Mouse (Mus musculus) limb, embryonic 12.5 days (tissue): ENCODE results near the gene Gimap9. TPM values are rescaled to one million over a fixed set of nuclear protein-coding genes. Genes with fewer than 3 reads are reported as not detected.

Experiments
- ATAC-seq: fragments of 200-750 bp; cut with Nextera tagmentation; 2 replicates; pipeline ENCODE4 v1.8.0; 2017; ENCODE audit warnings: low read depth, moderate TSS enrichment; ENCODE audit not compliant: insufficient number of reproducible peaks, insufficient read depth, low FRiP score, low TSS enrichment
- H3K27ac ChIP-seq: fragments of 300-500 bp; sonication (generic); 2 replicates; pipeline ENCODE4 v1.5.1; 2016; ENCODE audit warnings: mild to moderate bottlenecking, moderate library complexity
- H3K27me3 ChIP-seq: fragments of 300-500 bp; sonication (generic); 2 replicates; pipeline ENCODE4 v1.6.1; 2016; ENCODE audit warnings: mild to moderate bottlenecking, moderate library complexity
- H3K36me3 ChIP-seq: fragments of 300-500 bp; sonication (generic); 2 replicates; pipeline ENCODE4 v1.6.1; 2016; ENCODE audit warnings: mild to moderate bottlenecking, moderate library complexity
- H3K4me1 ChIP-seq: fragments of 300-500 bp; sonication (generic); replicated peaks from 2 replicates; pipeline ENCODE4 v1.6.1; 2016
- H3K4me2 ChIP-seq: fragments of 300-500 bp; sonication (generic); 2 replicates; pipeline ENCODE4 v1.6.1; 2016; ENCODE audit warnings: mild to moderate bottlenecking, moderate library complexity
- H3K4me3 ChIP-seq: fragments of 300-500 bp; sonication (generic); replicated peaks from 2 replicates; pipeline ENCODE4 v1.5.1; 2016; ENCODE audit warnings: mild to moderate bottlenecking
- H3K9ac ChIP-seq: fragments of 300-500 bp; sonication (generic); replicated peaks from 2 replicates; pipeline ENCODE4 v1.6.1; 2016; ENCODE audit warnings: mild to moderate bottlenecking, moderate library complexity
- H3K9me3 ChIP-seq: fragments of 300-500 bp; sonication (generic); 2 replicates; pipeline ENCODE4 v1.6.1; 2016; ENCODE audit warnings: mild to moderate bottlenecking, moderate library complexity
- WGBS: fragments of 180-500 bp; shearing (Covaris S2); methylation state at CpG from one replicate; pipeline ENCODE4 v1.1.7; 2016; 5-methylcytosine and 5-hydroxymethylcytosine counted together
- polyA plus RNA-seq: library from polyadenylated mRNA; unstranded; fragments of >200 nt; fragmentation: Nextera tagmentation; extraction: Ambion mirVana; gene quantifications from 2 replicates; pipeline ENCODE4 v1.2.1, GENCODE M21; 2016

The Gimap9 gene
- polyA plus RNA-seq, 1 experiment from 2014 or later = 5.8 TPM

- H3K27me3 ChIP-seq = no peaks in the 10 kb centered on the region
- H3K4me1 ChIP-seq = 0 out of 2 replicates have a peak, but pooled peaks cover 3% of the 10 kb centered on the region
- no peak overlapping the region for H3K9ac ChIP-seq
- H3K9me3 ChIP-seq = no peaks in the 10 kb centered on the region
- WGBS = 64% methylated on average over 6 of the region's 6 CpGs
- H3K36me3 ChIP-seq = no peaks in the 10 kb centered on the region
- H3K27ac ChIP-seq = no peak overlapping the region
- H3K4me2 ChIP-seq = no peak overlapping the region
- H3K4me3 ChIP-seq = no peak overlapping the region
- ATAC-seq = no peak
These were observed 38.0 kb upstream of the Gimap9 start for GRCm38 (mm10) chr6:48637811-48638500.

GRCm38 (mm10) chr6:48638553-48638952 is 37.4 kb upstream of the Gimap9 start:
- Histone ChIP-seq H3K36me3 (no peaks in the 10 kb centered on the region), H3K9me3 (no peaks in the 10 kb centered on the region), H3K4me3 (no peak overlapping the region), H3K9ac (no peak overlapping the region), H3K27ac (no peak overlapping the region), H3K4me2 (no peak overlapping the region), H3K27me3 (no peaks in the 10 kb centered on the region), H3K4me1 (0 out of 2 replicates have a peak, but pooled peaks cover 3% of the 10 kb centered on the region)
- 80% methylated on average over 2 of the region's 2 CpGs for WGBS
- no peak for ATAC-seq

DNA sequence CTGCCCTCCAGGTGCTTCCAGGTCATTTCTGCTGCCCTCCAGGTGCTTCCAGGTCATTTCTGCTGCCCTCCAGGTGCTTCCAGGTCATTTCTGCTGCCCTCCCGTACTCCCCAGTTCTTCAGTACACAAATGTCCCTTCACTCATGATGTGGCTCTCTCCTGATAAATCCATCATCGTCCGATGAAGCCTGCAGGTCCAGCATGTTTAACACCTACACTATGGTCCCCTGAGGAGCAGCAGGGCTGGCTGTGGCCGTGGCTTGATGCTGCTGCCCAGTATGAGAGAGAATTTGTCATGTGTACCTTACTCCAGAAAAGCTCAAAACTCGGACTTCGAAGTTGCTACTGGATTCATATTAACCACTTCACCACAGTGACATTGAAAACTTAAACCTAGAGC is 34.5 kb upstream of the Gimap9 start:
- Histone ChIP-seq H3K36me3 (no peaks in the 10 kb centered on the region), H3K9me3 (no peaks in the 10 kb centered on the region), H3K27me3 (no peaks in the 10 kb centered on the region), H3K4me2 (no peak overlapping the region), H3K4me3 (no peak overlapping the region), H3K4me1 (0 out of 2 replicates have a peak, but pooled peaks cover 3% of the 10 kb centered on the region), H3K27ac (no peak overlapping the region), H3K9ac (no peak overlapping the region)
- WGBS = 62% methylated on average over 6 of the region's 6 CpGs
- no peak for ATAC-seq

DNA sequence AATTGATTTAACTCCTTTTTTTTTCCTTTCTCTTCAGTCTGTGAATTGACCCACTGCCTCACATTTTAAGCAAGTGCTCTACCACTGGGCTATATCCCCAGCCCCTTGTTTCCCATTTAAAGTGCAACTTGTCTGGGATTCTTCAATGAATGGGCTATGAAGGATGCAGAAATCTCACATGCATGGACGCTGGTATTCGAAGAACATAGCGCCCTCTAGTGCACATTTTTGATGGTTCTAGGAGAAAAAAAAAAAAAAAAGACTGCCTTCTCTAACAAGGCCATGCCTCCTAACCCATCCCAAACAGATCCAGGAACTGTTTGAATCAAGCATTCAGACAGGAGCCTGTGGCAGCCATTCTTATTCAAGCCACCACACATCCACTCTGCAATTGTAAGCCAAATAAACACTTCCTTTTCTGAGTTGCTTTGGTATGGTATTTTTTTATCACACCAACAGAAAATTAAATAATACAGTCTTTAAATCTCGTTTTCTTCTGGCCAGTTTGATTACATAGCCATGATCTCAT is 33.1 kb upstream of the Gimap9 start:
- H3K4me3 ChIP-seq = no peak overlapping the region
- WGBS = 22% methylated on average over 4 of the region's 4 CpGs
- no peaks in the 10 kb centered on the region for H3K36me3 ChIP-seq
- no peaks in the 10 kb centered on the region for H3K9me3 ChIP-seq
- 0 out of 2 replicates have a peak, but pooled peaks cover 3% of the 10 kb centered on the region for H3K4me1 ChIP-seq
- no peaks in the 10 kb centered on the region for H3K27me3 ChIP-seq
- H3K27ac ChIP-seq = no peak overlapping the region
- H3K4me2 ChIP-seq = no peak overlapping the region
- ATAC-seq = no peak
- H3K9ac ChIP-seq = no peak overlapping the region

GRCm38 (mm10) chr6:48645660-48646308 is 30.1 kb upstream of the Gimap9 start:
- Histone ChIP-seq H3K4me2 (no peak overlapping the region), H3K4me3 (no peak overlapping the region), H3K9ac (no peak overlapping the region), H3K4me1 (0 out of 2 replicates have a peak, but pooled peaks cover 2% of the 10 kb centered on the region), H3K27me3 (no peaks in the 10 kb centered on the region), H3K27ac (no peak overlapping the region), H3K9me3 (no peaks in the 10 kb centered on the region), H3K36me3 (no peaks in the 10 kb centered on the region)
- no peak for ATAC-seq
- 13% methylated on average over 12 of the region's 12 CpGs for whole genome bisulfite sequencing

DNA sequence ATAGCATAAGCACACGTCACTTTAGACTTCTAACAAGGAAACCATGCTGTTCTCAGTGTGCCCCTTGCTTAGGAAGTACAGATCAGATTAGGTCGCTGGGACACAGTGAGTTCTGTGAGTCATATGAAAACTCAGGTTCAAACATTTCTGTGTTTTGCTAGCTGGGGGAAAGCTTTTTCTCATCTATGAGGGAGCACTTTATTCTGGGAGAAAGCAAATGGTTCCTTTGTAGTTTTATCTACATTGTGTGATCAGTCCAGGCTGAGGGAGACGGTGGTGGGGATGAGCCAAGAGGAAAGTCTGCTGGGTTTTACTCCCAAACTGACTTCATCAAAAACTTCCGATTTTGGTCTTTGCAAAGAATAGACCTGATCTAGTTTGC is 29.6 kb upstream of the Gimap9 start:
- Histone ChIP-seq H3K36me3 (no peaks in the 10 kb centered on the region), H3K27ac (no peak overlapping the region), H3K27me3 (no peaks in the 10 kb centered on the region), H3K4me1 (no peaks in the 10 kb centered on the region), H3K9me3 (no peaks in the 10 kb centered on the region), H3K4me2 (no peak overlapping the region), H3K4me3 (no peak overlapping the region), H3K9ac (no peak overlapping the region)
- no peak for ATAC-seq
- WGBS = 83% methylated on average over 4 of the region's 4 CpGs

- WGBS = 49% methylated on average over 3 of the region's 3 CpGs
- Histone ChIP-seq H3K27ac (no peak within 1 kb of the TSS), H3K4me3 (no peak within 1 kb of the TSS), H3K4me1 (no peaks in the 10 kb centered on the region), H3K9me3 (no peaks in the 10 kb centered on the region), H3K36me3 (no peaks in the 10 kb centered on the region), H3K9ac (no peak within 1 kb of the TSS), H3K4me2 (no peak within 1 kb of the TSS), H3K27me3 (no peaks in the 10 kb centered on the region)
- no peak for ATAC-seq
These were observed 28.9 kb upstream of the Gimap9 start, which contains the start of gene Gimap8 for GRCm38 (mm10) chr6:48646995-48647394. Gimap8 (plus strand) TSS chr6:48647234.

DNA sequence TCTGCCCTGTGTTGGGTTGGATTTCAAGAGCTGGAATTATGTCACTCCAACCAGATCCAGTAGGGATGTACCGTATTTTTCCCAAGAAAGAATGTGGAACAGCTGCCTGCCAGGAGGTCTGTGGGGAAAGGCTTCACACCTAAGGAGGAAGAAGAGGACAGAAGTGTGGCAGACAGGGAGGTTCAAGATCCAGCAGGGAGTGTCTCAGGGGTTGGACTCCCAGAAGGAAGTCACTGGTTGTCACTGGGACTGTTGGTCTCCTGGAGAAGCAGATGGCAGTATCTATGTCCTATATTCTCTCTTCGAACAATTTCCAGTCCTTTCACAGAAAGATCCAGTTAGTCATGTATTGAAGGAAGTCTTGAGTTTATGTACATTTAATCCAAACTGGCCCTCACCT is 28.3 kb upstream of the Gimap9 start:
- no peaks in the 10 kb centered on the region for H3K4me1 ChIP-seq
- no peak overlapping the region for H3K9ac ChIP-seq
- 79% methylated on average over 2 of the region's 2 CpGs for WGBS
- no peak overlapping the region for H3K4me3 ChIP-seq
- H3K36me3 ChIP-seq = no peaks in the 10 kb centered on the region
- no peaks in the 10 kb centered on the region for H3K27me3 ChIP-seq
- ATAC-seq = no peak
- H3K4me2 ChIP-seq = no peak overlapping the region
- no peaks in the 10 kb centered on the region for H3K9me3 ChIP-seq
- no peak overlapping the region for H3K27ac ChIP-seq

DNA sequence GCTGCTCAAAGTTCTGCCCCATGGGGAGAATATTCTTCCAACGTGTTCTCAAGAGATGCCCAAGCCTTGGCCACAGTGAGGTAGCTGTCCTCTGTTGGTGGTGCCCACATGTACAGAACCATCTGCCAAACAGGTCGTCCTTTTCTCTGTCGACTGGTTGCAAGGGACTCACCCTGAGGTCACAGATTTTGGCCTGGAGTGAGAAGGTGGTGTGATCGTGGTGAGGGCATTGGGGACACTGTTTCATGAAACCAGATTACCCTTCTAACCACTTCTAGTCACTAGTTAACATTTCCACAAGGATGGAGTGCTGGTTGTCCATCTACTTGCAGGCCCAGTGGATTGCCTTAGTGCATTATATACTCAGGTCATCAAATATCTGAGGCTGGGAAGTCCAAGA is 27.1 kb upstream of the Gimap9 start:
- H3K9ac ChIP-seq = no peak overlapping the region
- no peak overlapping the region for H3K4me3 ChIP-seq
- no peaks in the 10 kb centered on the region for H3K36me3 ChIP-seq
- no peaks in the 10 kb centered on the region for H3K27me3 ChIP-seq
- no peak for ATAC-seq
- H3K4me1 ChIP-seq = no peaks in the 10 kb centered on the region
- H3K4me2 ChIP-seq = no peak overlapping the region
- H3K27ac ChIP-seq = no peak overlapping the region
- WGBS = 84% methylated on average over 4 of the region's 4 CpGs
- H3K9me3 ChIP-seq = no peaks in the 10 kb centered on the region

GRCm38 (mm10) chr6:48650041-48650440 is 25.9 kb upstream of the Gimap9 start:
- Histone ChIP-seq H3K36me3 (no peaks in the 10 kb centered on the region), H3K9ac (no peak overlapping the region), H3K4me2 (no peak overlapping the region), H3K27me3 (no peaks in the 10 kb centered on the region), H3K27ac (no peak overlapping the region), H3K9me3 (no peaks in the 10 kb centered on the region), H3K4me3 (no peak overlapping the region), H3K4me1 (no peaks in the 10 kb centered on the region)
- WGBS = 90% methylated on average over 9 of the region's 9 CpGs
- ATAC-seq = no peak

GRCm38 (mm10) chr6:48658721-48659120 is 17.2 kb upstream of the Gimap9 start:
- no peak overlapping the region for H3K4me3 ChIP-seq
- no peaks in the 10 kb centered on the region for H3K4me1 ChIP-seq
- no peak overlapping the region for H3K9ac ChIP-seq
- no peaks in the 10 kb centered on the region for H3K27me3 ChIP-seq
- no peak for ATAC-seq
- H3K4me2 ChIP-seq = no peak overlapping the region
- no peak overlapping the region for H3K27ac ChIP-seq
- 78% methylated on average over 5 of the region's 5 CpGs for WGBS
- H3K36me3 ChIP-seq = no peaks in the 10 kb centered on the region
- H3K9me3 ChIP-seq = no peaks in the 10 kb centered on the region
